Mouse (Mus musculus): Measurements from ENCODE around the gene Cactin. TPM values are rescaled to one million over a fixed set of nuclear protein-coding genes. Genes with fewer than 3 reads are reported as not detected.

Cactin gene
- polyA plus RNA-seq, 1 experiment from 2014 or later = 42.9 TPM

DNA sequence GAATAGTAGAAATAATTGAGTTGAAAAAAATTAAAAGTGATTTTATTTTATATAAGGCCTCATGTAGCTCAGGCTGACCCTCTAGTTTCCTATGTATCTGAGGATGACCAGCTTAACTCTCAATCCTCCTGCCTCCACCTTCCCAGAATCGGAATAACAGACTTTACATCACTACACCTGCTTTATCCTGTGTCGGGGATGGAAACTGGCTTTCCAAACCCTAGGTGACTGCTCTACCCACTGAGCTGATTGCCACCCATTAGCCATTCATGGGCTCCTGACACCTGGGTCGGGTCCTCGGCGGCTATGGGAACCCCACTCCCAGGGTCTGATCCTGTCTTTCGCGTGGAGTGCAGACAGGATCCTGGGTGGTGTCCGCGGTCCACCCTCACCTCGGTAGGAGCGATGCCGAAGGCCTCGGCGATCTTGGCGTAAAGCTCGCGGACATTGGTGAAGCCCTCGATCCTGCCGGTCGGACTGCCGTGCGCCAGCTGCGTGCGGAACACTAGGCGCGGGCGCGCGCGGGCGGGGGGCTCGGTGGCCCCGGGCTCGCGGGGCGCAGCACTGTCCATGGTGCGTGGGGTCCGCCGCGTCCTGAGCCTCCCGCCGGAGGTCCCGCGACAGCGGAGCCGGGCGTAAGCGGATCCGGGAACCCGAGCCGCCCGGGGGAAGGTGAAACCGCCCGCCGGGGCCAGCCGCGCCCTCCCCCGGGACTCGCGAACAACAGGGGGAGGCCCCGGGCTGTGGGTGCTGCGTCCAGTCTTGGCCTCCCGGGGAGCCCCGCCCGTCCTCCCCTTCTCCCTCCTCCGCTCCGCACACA, 22.0 kb downstream of the Cactin start, which contains the start of gene Gipc3:
Gene Gipc3 (minus strand): TSS at position 581 of the 820 bp plus-strand sequence.
- Histone ChIP-seq H3K4me3 (ENCODE audit: low read depth, low read length) (peak within 1 kb of the TSS; percentile 50), H3K27me3 (ENCODE audit: insufficient read depth, low read length) (peaks cover 33% of the 10 kb centered on the region), H3K4me1 (ENCODE audit: insufficient read depth) (peaks cover 4% of the 10 kb centered on the region; the same call in 1 of the 2 replicates), H3K36me3 (ENCODE audit: insufficient read depth) (peaks cover 14% of the 10 kb centered on the region), H3K27ac (ENCODE audit: low read depth) (no peak within 1 kb of the TSS), H3K9me3 (ENCODE audit: low read depth, low read length) (no peaks in the 10 kb centered on the region), H3K9ac (peak within 1 kb of the TSS; percentile 58), H3K4me2 (peak within 1 kb of the TSS; percentile 78)
- no peak for TF ChIP-seq CTCF (IDR thresholded peaks at IDR 0.05; ENCODE audit: low read depth)
- WGBS = 4% methylated on average over 59 of the region's 67 CpGs
- no peak for DNase-seq
- ATAC-seq (ENCODE audit: insufficient read depth) = no peak

DNA sequence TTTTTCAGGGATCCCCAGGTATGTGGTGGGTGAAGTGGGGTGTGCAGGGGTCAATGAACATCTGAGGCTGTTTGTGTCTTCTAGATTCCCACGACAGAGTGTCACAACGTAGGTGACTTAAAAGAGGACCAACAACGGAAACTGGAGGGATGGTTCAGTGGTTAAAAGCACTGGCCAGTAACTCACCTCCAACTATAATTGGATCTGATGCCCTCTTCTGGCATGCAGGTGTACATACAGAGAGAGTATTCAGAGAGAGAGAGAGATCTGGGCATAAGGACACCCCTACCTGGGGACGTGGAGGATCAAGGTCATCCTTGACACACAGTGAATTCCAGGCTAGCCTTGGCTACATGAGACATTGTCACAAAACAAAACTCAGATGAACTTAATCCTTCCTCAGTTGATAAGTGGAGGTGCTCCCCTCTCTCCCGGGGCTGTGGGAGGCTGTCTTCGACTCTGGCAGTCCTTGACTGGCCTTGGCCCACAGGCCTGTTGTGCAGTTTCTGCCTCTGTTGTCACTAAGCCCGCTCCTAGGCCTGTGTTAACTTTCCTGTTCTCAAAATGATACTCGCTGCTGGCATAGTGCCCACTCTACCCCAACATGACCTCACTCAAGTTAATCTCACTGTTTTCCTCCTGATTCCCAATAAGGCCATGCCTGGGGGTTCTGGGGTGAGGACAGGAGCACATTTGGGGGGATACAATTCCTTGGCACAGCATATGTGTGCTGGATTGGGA, 23.7 kb downstream of the Cactin start:
- 41% methylated on average over 8 of the region's 8 CpGs for WGBS

DNA sequence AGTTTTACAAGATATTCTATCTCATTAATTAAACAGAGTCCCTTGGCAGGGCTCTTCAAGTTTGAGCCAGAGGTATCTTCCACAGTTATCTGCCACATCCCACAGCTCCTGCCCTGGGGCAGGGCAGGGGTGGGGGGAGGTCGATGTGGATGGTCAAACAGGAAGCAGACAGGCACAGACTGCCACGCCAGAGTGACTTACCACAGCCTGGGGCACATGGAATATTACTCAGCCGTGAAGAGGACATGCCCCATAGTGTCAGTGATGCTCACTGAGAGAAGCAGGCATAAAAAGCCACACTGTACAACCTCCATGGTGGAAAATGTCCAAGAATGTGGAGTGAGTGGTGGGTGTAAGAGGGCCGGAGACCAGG, 24.2 kb downstream of the Cactin start:
- ATAC-seq (ENCODE audit: insufficient read depth) = no peak
- H3K9me3 ChIP-seq (ENCODE audit: low read depth, low read length) = no peaks in the 10 kb centered on the region
- peaks cover 24% of the 10 kb centered on the region for H3K36me3 ChIP-seq (ENCODE audit: insufficient read depth)
- WGBS = 83% methylated on average over 4 of the region's 4 CpGs
- peaks cover 33% of the 10 kb centered on the region for H3K27me3 ChIP-seq (ENCODE audit: insufficient read depth, low read length)
- DNase-seq = no peak
- no peak overlapping the region for H3K4me3 ChIP-seq (ENCODE audit: low read depth, low read length)
- H3K4me1 ChIP-seq (ENCODE audit: insufficient read depth) = peaks cover 14% of the 10 kb centered on the region
- TF ChIP-seq CTCF (IDR thresholded peaks at IDR 0.05; ENCODE audit: low read depth) = no peak
- H3K4me2 ChIP-seq = no peak overlapping the region
- H3K9ac ChIP-seq = no peak overlapping the region
- no peak overlapping the region for H3K27ac ChIP-seq (ENCODE audit: low read depth)

More for the DNA sequence above, 23.7 kb downstream of the Cactin start:
- no peak overlapping the region for H3K4me2 ChIP-seq
- peaks cover 24% of the 10 kb centered on the region for H3K36me3 ChIP-seq (ENCODE audit: insufficient read depth)
- H3K4me1 ChIP-seq (ENCODE audit: insufficient read depth) = peaks cover 13% of the 10 kb centered on the region
- no peak overlapping the region for H3K4me3 ChIP-seq (ENCODE audit: low read depth, low read length)
- no peak overlapping the region for H3K9ac ChIP-seq
- TF ChIP-seq CTCF (IDR thresholded peaks at IDR 0.05; ENCODE audit: low read depth) = peak; percentile 45
- ATAC-seq (ENCODE audit: insufficient read depth) (no peak), DNase-seq (peak; percentile 46)
- no peak overlapping the region for H3K27ac ChIP-seq (ENCODE audit: low read depth)
- H3K27me3 ChIP-seq (ENCODE audit: insufficient read depth, low read length) = peaks cover 33% of the 10 kb centered on the region
- no peaks in the 10 kb centered on the region for H3K9me3 ChIP-seq (ENCODE audit: low read depth, low read length)

DNA sequence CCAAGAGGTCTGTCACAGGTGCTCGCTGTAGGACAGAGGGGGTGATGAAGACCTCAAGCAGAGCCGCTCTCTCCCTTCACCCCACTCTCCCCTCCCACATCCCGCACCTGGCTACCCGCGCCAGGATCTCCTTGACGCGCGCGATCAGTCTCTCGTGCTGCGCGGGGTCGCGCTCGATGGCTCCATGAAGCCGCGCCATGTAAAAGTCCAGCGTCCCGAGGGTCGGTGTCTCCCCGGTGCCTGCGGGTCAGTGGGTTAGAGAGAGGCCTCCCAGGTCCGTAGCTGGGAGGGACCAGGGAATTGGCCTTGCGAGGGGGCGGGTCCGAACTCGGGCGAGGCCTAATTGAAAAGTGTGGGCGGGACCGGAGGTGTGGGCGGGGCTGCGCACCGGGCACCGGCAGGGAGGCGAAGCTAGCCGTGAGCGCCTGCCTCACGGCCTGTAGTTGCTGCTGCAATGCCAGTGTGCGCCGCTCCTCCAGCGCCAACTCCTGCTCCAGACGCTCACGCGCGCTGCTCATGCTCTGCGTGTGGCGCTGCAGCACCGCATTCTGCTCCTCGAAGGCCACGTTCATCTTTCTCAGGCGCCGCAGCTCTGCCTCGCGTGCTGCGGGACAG, 25.7 kb downstream of the Cactin start:
- ATAC-seq (ENCODE audit: insufficient read depth) (no peak), DNase-seq (peak; percentile 84)
- WGBS = 9% methylated on average over 52 of the region's 55 CpGs
- peaks cover 24% of the 10 kb centered on the region for H3K36me3 ChIP-seq (ENCODE audit: insufficient read depth)
- no peaks in the 10 kb centered on the region for H3K9me3 ChIP-seq (ENCODE audit: low read depth, low read length)
- peak overlapping the region; percentile 22 for H3K4me3 ChIP-seq (ENCODE audit: low read depth, low read length)
- peak overlapping the region; percentile 61 for H3K4me2 ChIP-seq
- peak; percentile 57 for TF ChIP-seq CTCF (IDR thresholded peaks at IDR 0.05; ENCODE audit: low read depth)
- H3K4me1 ChIP-seq (ENCODE audit: insufficient read depth) = peaks cover 14% of the 10 kb centered on the region
- peak overlapping the region; percentile 23 for H3K9ac ChIP-seq
- 0 out of 2 replicates have a peak overlapping the region, but pooled peaks have one; percentile 18 for H3K27ac ChIP-seq (ENCODE audit: low read depth)
- H3K27me3 ChIP-seq (ENCODE audit: insufficient read depth, low read length) = peaks cover 28% of the 10 kb centered on the region

DNA sequence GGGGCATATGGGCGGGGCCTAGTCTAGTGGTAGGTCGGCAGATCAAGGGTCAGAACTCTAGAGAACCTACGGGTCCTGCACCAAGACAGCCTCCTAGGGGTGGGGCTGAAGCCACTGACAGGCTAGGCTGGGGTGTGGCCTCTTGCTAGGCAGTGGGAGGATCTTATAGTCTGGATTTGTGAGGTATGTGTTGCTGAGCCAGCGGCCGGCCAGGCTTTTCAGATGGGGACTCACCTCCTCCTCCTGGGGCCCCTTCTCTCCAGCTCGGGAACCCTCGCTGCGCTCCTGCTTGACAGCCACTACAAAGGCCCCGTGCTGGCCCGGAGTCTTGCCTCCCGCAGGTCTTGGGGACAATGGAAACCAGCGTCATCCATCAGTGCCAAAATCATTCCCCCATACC, 28.2 kb downstream of the Cactin start:
- peak overlapping the region; percentile 95 for H3K4me2 ChIP-seq
- no peaks in the 10 kb centered on the region for H3K9me3 ChIP-seq (ENCODE audit: low read depth, low read length)
- 4% methylated on average over 11 of the region's 12 CpGs for WGBS
- 0 out of 2 replicates have a peak, but pooled peaks cover 4% of the 10 kb centered on the region for H3K27me3 ChIP-seq (ENCODE audit: insufficient read depth, low read length)
- TF ChIP-seq CTCF (IDR thresholded peaks at IDR 0.05; ENCODE audit: low read depth) = no peak
- peak overlapping the region; percentile 84; the same call in 1 of the 2 replicates for H3K9ac ChIP-seq
- ATAC-seq (ENCODE audit: insufficient read depth) (no peak), DNase-seq (peak; percentile 64)
- peaks cover 24% of the 10 kb centered on the region for H3K36me3 ChIP-seq (ENCODE audit: insufficient read depth)
- peak overlapping the region; percentile 81; the same call in 1 of the 2 replicates for H3K27ac ChIP-seq (ENCODE audit: low read depth)
- peak overlapping the region; percentile 79 for H3K4me3 ChIP-seq (ENCODE audit: low read depth, low read length)
- H3K4me1 ChIP-seq (ENCODE audit: insufficient read depth) = peaks cover 14% of the 10 kb centered on the region

DNA sequence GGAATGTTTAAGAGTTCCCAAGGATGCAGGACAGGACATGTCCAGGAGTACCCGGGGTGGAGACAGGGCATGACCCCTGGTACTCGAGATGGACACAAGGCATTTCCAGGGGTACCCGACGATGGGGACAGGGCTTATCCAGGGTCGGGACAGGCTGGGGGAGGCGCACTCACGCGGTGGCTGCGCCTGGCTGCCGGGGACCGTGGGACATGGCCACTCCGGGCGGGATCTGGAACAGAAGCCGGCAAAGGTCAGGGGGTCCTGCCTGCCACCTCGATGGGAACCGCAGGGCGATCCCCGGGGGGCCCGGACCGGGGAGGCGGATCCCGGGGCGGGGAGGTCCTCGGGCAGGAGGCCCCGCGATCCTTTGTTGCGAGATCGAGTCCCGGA, 29.1 kb downstream of the Cactin start:
- DNase-seq (no peak), ATAC-seq (ENCODE audit: insufficient read depth) (peak; percentile 23)
- no peak for TF ChIP-seq CTCF (IDR thresholded peaks at IDR 0.05; ENCODE audit: low read depth)
- Histone ChIP-seq H3K9me3 (ENCODE audit: low read depth, low read length) (no peaks in the 10 kb centered on the region), H3K27me3 (ENCODE audit: insufficient read depth, low read length) (0 out of 2 replicates have a peak, but pooled peaks cover under 1% of the 10 kb centered on the region), H3K4me2 (peak overlapping the region; percentile 95), H3K4me3 (ENCODE audit: low read depth, low read length) (peak overlapping the region; percentile 79), H3K36me3 (ENCODE audit: insufficient read depth) (peaks cover 24% of the 10 kb centered on the region), H3K4me1 (ENCODE audit: insufficient read depth) (peaks cover 14% of the 10 kb centered on the region), H3K27ac (ENCODE audit: low read depth) (peak overlapping the region; percentile 81), H3K9ac (peak overlapping the region; percentile 84)
- under 1% methylated on average over 29 of the region's 29 CpGs for WGBS
